In the genomic region with DNA sequence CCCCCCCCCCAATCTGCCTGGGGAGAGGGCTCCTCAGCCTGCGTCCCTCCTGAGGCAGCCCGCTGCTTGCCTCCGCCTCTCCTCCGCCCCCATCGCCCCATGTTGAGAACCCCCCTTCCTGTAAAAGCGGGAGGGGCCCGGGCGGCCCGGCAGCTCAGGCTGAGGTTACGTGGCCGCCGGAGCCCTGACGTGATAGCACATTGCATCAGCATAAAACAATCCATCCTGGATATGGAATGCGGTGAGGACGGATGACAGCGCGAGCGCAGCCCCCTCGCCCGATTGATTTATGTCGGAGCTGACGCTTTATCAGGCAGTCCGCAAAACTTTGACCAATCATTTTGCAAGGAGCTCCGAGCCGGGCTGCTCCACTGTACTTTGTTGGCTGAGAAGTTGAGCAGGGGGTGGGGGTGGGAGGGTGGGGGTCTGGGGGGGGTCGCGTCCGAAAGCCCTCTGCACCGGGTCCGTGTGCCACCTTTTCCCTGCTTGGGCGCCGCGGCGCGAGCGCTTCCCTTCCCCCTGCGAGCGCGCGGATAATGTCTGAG, we compare ENCODE assay signal across 7 mouse cellular contexts. TPM values are rescaled to one million over a fixed set of nuclear protein-coding genes. Genes with fewer than 3 reads are reported as not detected.
DNase-seq lines count a peak whose midpoint lies in the region; ATAC-seq and TF ChIP-seq lines count a peak whose summit lies in the region.

A gene (plus strand): TSS at position 462 of the 545 bp plus-strand sequence.

- H3K27me3 ChIP-seq in E14TG2a.4 (ENCODE audit: insufficient read depth, low read length), result peaks cover 97% of the 10 kb centered on the region
- peaks cover 100% of the 10 kb centered on the region for H3K27me3 ChIP-seq in hindbrain, embryonic 10.5 days (ENCODE audit: insufficient read depth, poor library complexity, severe bottlenecking)
- peaks cover 97% of the 10 kb centered on the region for H3K27me3 ChIP-seq in limb, embryonic 12.5 days

- H3K36me3 ChIP-seq in E14TG2a.4 (ENCODE audit: insufficient read depth, low read length), result no peaks in the 10 kb centered on the region
- H3K36me3 ChIP-seq in hindbrain, embryonic 10.5 days, result no peaks in the 10 kb centered on the region
- H3K36me3 ChIP-seq in limb, embryonic 12.5 days, result no peaks in the 10 kb centered on the region

- peak; percentile 88 for DNase-seq in 3134 (ENCODE audit: extremely low read depth, insufficient read length, low spot score)
- no peak for DNase-seq in hindbrain, embryonic 10.5 days (ENCODE audit: low spot score)
- no peak for DNase-seq in cerebellum, postnatal 10 days
- DNase-seq in layer of hippocampus, postnatal 36 days, result no peak
- DNase-seq in frontal cortex, adult 2 months (ENCODE audit: extremely low spot score in 1 of 2, low spot score in 1 of 2), result no peak

- H3K27ac ChIP-seq in hindbrain, embryonic 10.5 days, result no peak within 1 kb of the TSS
- H3K27ac ChIP-seq in limb, embryonic 12.5 days, result no peak within 1 kb of the TSS

- H3K4me1 ChIP-seq in E14TG2a.4 (replicated peaks; ENCODE audit: low read depth, low read length), result peaks cover 25% of the 10 kb centered on the region
- H3K4me1 ChIP-seq in hindbrain, embryonic 10.5 days (replicated peaks), result peaks cover 14% of the 10 kb centered on the region
- peaks cover 21% of the 10 kb centered on the region for H3K4me1 ChIP-seq in limb, embryonic 12.5 days (replicated peaks)

- no peaks in the 10 kb centered on the region for H3K9me3 ChIP-seq in E14TG2a.4 (ENCODE audit: low read length)
- H3K9me3 ChIP-seq in hindbrain, embryonic 10.5 days, result no peaks in the 10 kb centered on the region
- H3K9me3 ChIP-seq in limb, embryonic 12.5 days, result no peaks in the 10 kb centered on the region

- no peak for ATAC-seq in limb, embryonic 12.5 days (ENCODE audit: insufficient number of reproducible peaks, insufficient read depth, low FRiP score, low TSS enrichment, low read depth)

- no peak within 1 kb of the TSS; the same call in 1 of the 2 replicates for H3K9ac ChIP-seq in limb, embryonic 12.5 days (replicated peaks)

- peak within 1 kb of the TSS; percentile 71 for H3K4me3 ChIP-seq in E14TG2a.4 (replicated peaks; ENCODE audit: low read length)
- peak within 1 kb of the TSS; percentile 24; the same call in 1 of the 2 replicates for H3K4me3 ChIP-seq in hindbrain, embryonic 10.5 days
- peak within 1 kb of the TSS; percentile 32 for H3K4me3 ChIP-seq in limb, embryonic 12.5 days (replicated peaks)

- 1% methylated on average over 40 of the region's 40 CpGs for WGBS in hindbrain, embryonic 10.5 days
- under 1% methylated on average over 40 of the region's 40 CpGs for WGBS in limb, embryonic 12.5 days

- H3K4me2 ChIP-seq in limb, embryonic 12.5 days, result peak within 1 kb of the TSS; percentile 46

- TF ChIP-seq CTCF in E14TG2a.4 (conservative IDR thresholded peaks at IDR 0.05; ENCODE audit: low read length), result no peak

RNA-seq across cellular contexts. Expression of the gene that starts here (rescaled TPM):
- polyA plus RNA-seq in hindbrain, embryonic 10.5 days (2016; fragmentation: Nextera tagmentation; extraction: Ambion mirVana), result not detected in 2 replicates
- polyA plus RNA-seq in limb, embryonic 12.5 days (2016; fragmentation: Nextera tagmentation; extraction: Ambion mirVana), result 1.0 and 1.3 TPM in 2 replicates
- total RNA-seq in layer of hippocampus, postnatal 36 days (2021), result not detected
- not detected in 2 replicates for polyA plus RNA-seq in frontal cortex, adult 2 months (2012; rRNA removed)
